Mouse (Mus musculus): ENCODE measurements around the gene Cbfa2t3.

- no peak for TF ChIP-seq CTCF (IDR thresholded peaks at IDR 0.05; ENCODE audit: low read depth, low read length)
- no peak for TF ChIP-seq POLR2A (IDR thresholded peaks at IDR 0.05; ENCODE audit: extremely low read depth, insufficient read depth, low read length)
These were observed 123.6 kb downstream of the Cbfa2t3 start for GRCm38 (mm10) chr8:122575286-122575685.

Data from liver, adult 2 months (tissue).